20 mouse cellular contexts compared by ENCODE assay signal in the genomic region with DNA sequence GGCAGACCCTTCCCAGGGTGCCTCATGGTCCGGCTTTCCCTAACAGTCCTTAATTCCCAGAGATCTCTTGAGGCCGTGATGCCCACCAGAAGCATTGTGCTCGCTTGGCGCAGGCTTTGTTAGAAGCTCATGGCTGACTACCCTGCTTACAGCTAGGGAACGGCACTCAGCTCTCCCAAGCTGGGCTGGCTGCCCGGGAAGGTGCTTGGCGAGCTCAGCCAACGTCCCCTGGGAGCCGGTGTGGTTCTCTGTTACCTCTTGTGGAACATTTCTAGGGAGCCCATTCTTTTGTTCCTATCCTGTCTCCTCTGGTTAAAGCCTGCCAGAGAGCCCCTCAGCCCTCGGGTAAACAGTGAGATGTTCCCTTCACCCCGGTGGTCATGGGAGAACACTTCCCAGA. TPM values are rescaled to one million over a fixed set of nuclear protein-coding genes. Genes with fewer than 3 reads are reported as not detected.
DNase-seq lines count a peak whose midpoint lies in the region; ATAC-seq and TF ChIP-seq lines count a peak whose summit lies in the region.
"Had no signal": no experiment of that assay in that cellular context is flagged by ENCODE, and none has a peak within 500 bp of the region (broad histone marks: within the 10 kb centered on the region; RNA-seq: fewer than 3 reads in every experiment).

No protein-coding gene starts in this region.

- H3K4me3 ChIP-seq in midbrain, embryonic 13.5 days (replicated peaks) = no peak overlapping the region
- H3K4me3 ChIP-seq: embryonic facial prominence, embryonic 12.5 days; layer of hippocampus, adult 2 months; liver, embryonic 13.5 days; midbrain, embryonic 12.5 days; stomach, embryonic 15.5 days had no signal

- no peak overlapping the region for H3K27ac ChIP-seq in midbrain, embryonic 13.5 days
- H3K27ac ChIP-seq: embryonic facial prominence, embryonic 12.5 days; layer of hippocampus, adult 2 months; liver, embryonic 13.5 days; midbrain, embryonic 12.5 days; stomach, embryonic 15.5 days had no signal

- H3K27me3 ChIP-seq in midbrain, embryonic 13.5 days = no peaks in the 10 kb centered on the region
- H3K27me3 ChIP-seq: embryonic facial prominence, embryonic 12.5 days; liver, embryonic 13.5 days; midbrain, embryonic 12.5 days; stomach, embryonic 15.5 days had no signal

- TF ChIP-seq POLR2A in brain, embryonic 14.5 days (IDR thresholded peaks at IDR 0.05; ENCODE audit: borderline replicate concordance, extremely low read depth, insufficient read depth, insufficient read length, poor library complexity, severe bottlenecking) = no peak

- no peak for ATAC-seq in midbrain, embryonic 13.5 days
- ATAC-seq: intestine, postnatal 0 days had no signal

- peaks cover 12% of the 10 kb centered on the region for H3K36me3 ChIP-seq in midbrain, embryonic 13.5 days
- H3K36me3 ChIP-seq: stomach, embryonic 15.5 days had no signal

- WGBS in midbrain, embryonic 13.5 days = 86% methylated on average over 11 of the region's 11 CpGs

- H3K9ac ChIP-seq in midbrain, embryonic 13.5 days (replicated peaks) = no peak overlapping the region
- H3K9ac ChIP-seq: embryonic facial prominence, embryonic 12.5 days; liver, embryonic 13.5 days; midbrain, embryonic 12.5 days; stomach, embryonic 15.5 days had no signal

- no peaks in the 10 kb centered on the region for H3K4me1 ChIP-seq in midbrain, embryonic 13.5 days (replicated peaks)
- H3K4me1 ChIP-seq: embryonic facial prominence, embryonic 12.5 days; liver, embryonic 13.5 days; midbrain, embryonic 12.5 days; stomach, embryonic 15.5 days had no signal

- H3K9me3 ChIP-seq in midbrain, embryonic 13.5 days = no peaks in the 10 kb centered on the region
- H3K9me3 ChIP-seq: liver, embryonic 13.5 days; midbrain, embryonic 12.5 days; stomach, embryonic 15.5 days had no signal

- no peak for TF ChIP-seq CTCF in brain, embryonic 14.5 days (IDR thresholded peaks at IDR 0.05; ENCODE audit: borderline replicate concordance, extremely low read depth, insufficient read depth, insufficient read length)

- intact Hi-C loops in heart, postnatal 10 days (cut with DNase I) = no loop called here

- DNase-seq in cerebellum, postnatal 14 days = peak; percentile 21 to 38
- no peak for DNase-seq in cerebellum, postnatal 36 days
- DNase-seq in heart, postnatal 10 days = peak; percentile 31 to 33
- DNase-seq in heart, adult 11 months = no peak
- DNase-seq in ovary, postnatal 36 days (ENCODE audit: low spot score) = peak; percentile 32
- DNase-seq in ovary, postnatal 14 days (ENCODE audit: low spot score) = no peak
- peak; percentile 20 for DNase-seq in brain, embryonic 14.5 days (ENCODE audit: low read depth)
- DNase-seq: cerebellum, adult 8-10 months; kidney, postnatal 25 days; liver, embryonic 13.5 days; lung, adult 2 months; lung, postnatal 14 days; retina, postnatal 1 day; right cerebral cortex, postnatal 4 days had no signal

- no peak overlapping the region for H3K4me2 ChIP-seq in midbrain, embryonic 13.5 days (replicated peaks)
- H3K4me2 ChIP-seq: embryonic facial prominence, embryonic 12.5 days; liver, embryonic 13.5 days; midbrain, embryonic 12.5 days; stomach, embryonic 15.5 days had no signal

RNA-seq across cellular contexts. Expression of a gene that starts 44.8 kb away (rescaled TPM):
- total RNA-seq in heart, postnatal 10 days (2021) = 10 to 100 TPM; 32.8 to 38.5 TPM
- polyA plus RNA-seq in brain, embryonic 14.5 days (2012; rRNA removed) = 140 and 205 TPM in 2 replicates
- 65.3 and 71.7 TPM in 2 replicates for polyA plus RNA-seq in midbrain, embryonic 13.5 days (2015; fragmentation: Nextera tagmentation; extraction: Ambion mirVana)

RNA-seq across cellular contexts. Expression of a gene that starts 54.2 kb away (rescaled TPM):
- total RNA-seq in heart, postnatal 10 days (2021) = 1 to 10 TPM; 6.4 to 7.3 TPM
- polyA plus RNA-seq in brain, embryonic 14.5 days (2012; rRNA removed) = 8.0 and 10.5 TPM in 2 replicates
- polyA plus RNA-seq in midbrain, embryonic 13.5 days (2015; fragmentation: Nextera tagmentation; extraction: Ambion mirVana) = 2.9 and 3.0 TPM in 2 replicates

Comparison
In these comparisons a context has a peak if more than half of its experiments do, and no peak if none do; other contexts are left out.
1. DNase-seq: peak in cerebellum, postnatal 14 days (2 of 2), heart, postnatal 10 days (2 of 2), ovary, postnatal 36 days (single experiment) and brain, embryonic 14.5 days (single experiment); none in cerebellum, postnatal 36 days (0 of 2), heart, adult 11 months (single experiment) and ovary, postnatal 14 days (single experiment).